Mouse (Mus musculus) lung, embryonic 16.5 days (tissue): ENCODE data around the gene Clstn2. TPM values are rescaled to one million over a fixed set of nuclear protein-coding genes. Genes with fewer than 3 reads are reported as not detected.
A peak's percentile ranks its signal among the peaks of the same experiment; 100 is the strongest.

Experiments used
- ATAC-seq: fragments of 200-750 bp; cut with Nextera tagmentation; 2 replicates; pipeline ENCODE4 v1.8.0; 2017; ENCODE audit warnings: low read depth, mild to moderate bottlenecking, moderate library complexity
- H3K27ac ChIP-seq: fragments of 300-500 bp; sonication (generic); 2 replicates; pipeline ENCODE4 v1.5.1; 2014; ENCODE audit warnings: mild to moderate bottlenecking, control low read depth, low read length
- H3K27me3 ChIP-seq: fragments of 300-500 bp; sonication (generic); 2 replicates; pipeline ENCODE4 v1.6.1; 2014; ENCODE audit warnings: low read depth, low read length, mixed read lengths; ENCODE audit not compliant: control insufficient read depth, insufficient read depth
- H3K36me3 ChIP-seq: fragments of 300-500 bp; sonication (generic); 2 replicates; pipeline ENCODE4 v1.6.1; 2014; ENCODE audit warnings: low read length; ENCODE audit not compliant: control insufficient read depth, insufficient read depth
- H3K4me1 ChIP-seq: fragments of 300-500 bp; sonication (generic); replicated peaks from 2 replicates; pipeline ENCODE4 v1.6.1; 2014; ENCODE audit warnings: low read length, mixed read lengths; ENCODE audit not compliant: control insufficient read depth, insufficient read depth
- H3K4me2 ChIP-seq: fragments of 300-500 bp; sonication (generic); 2 replicates; pipeline ENCODE4 v1.6.1; 2014; ENCODE audit warnings: low read depth, low read length, control low read depth
- H3K4me3 ChIP-seq: fragments of 300-500 bp; sonication (generic); 2 replicates; pipeline ENCODE4 v1.5.1; 2014; ENCODE audit warnings: mild to moderate bottlenecking, low read length, control low read depth
- H3K9ac ChIP-seq: fragments of 300-500 bp; sonication (generic); 2 replicates; pipeline ENCODE4 v1.6.1; 2014; ENCODE audit warnings: low read length, control low read depth
- H3K9me3 ChIP-seq: fragments of 300-500 bp; sonication (generic); 2 replicates; pipeline ENCODE4 v1.6.1; 2016; ENCODE audit warnings: low read length; ENCODE audit not compliant: control insufficient read depth
- WGBS: fragments of 180-500 bp; shearing (Covaris S2); extraction: QIAGEN DNeasy Blood & Tissue Kit; methylation state at CpG from one replicate; pipeline ENCODE4 v1.1.7; 2014; 5-methylcytosine and 5-hydroxymethylcytosine counted together
- polyA plus RNA-seq: library from polyadenylated mRNA; unstranded; fragments of >200 nt; fragmentation: Nextera tagmentation; extraction: Ambion mirVana; gene quantifications from 2 replicates; pipeline ENCODE4 v1.2.1, GENCODE M21; 2015

The Clstn2 gene
- polyA plus RNA-seq, 1 experiment from 2014 or later: 1.5 TPM

DNA sequence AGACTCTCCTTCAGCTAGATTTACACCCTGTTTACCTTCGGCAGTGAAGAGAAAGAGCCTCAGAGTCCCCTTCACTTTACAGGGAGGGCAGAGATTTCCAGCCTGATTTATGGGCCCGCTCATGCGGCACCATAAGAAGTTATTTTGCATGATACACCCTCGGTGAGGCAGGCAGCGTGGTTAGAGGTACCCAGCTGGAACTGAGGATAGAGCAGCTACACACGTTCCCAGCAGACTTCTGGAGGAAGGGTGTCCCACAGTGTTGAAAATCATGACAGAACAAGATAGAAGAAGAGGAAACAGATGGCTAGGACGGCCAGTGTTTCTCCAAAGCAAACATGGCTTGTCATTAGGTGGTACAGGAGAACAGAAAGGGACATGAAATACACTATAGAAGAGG lies 390.6 kb downstream of the Clstn2 start:
- ATAC-seq: no peak
- no peaks in the 10 kb centered on the region for H3K36me3 ChIP-seq
- H3K4me1 ChIP-seq: no peaks in the 10 kb centered on the region
- no peak overlapping the region for H3K27ac ChIP-seq
- no peak overlapping the region for H3K4me2 ChIP-seq
- WGBS: 64% methylated on average over 7 of the region's 7 CpGs
- no peak overlapping the region for H3K9ac ChIP-seq
- no peaks in the 10 kb centered on the region for H3K9me3 ChIP-seq
- no peak overlapping the region for H3K4me3 ChIP-seq
- no peaks in the 10 kb centered on the region for H3K27me3 ChIP-seq

DNA sequence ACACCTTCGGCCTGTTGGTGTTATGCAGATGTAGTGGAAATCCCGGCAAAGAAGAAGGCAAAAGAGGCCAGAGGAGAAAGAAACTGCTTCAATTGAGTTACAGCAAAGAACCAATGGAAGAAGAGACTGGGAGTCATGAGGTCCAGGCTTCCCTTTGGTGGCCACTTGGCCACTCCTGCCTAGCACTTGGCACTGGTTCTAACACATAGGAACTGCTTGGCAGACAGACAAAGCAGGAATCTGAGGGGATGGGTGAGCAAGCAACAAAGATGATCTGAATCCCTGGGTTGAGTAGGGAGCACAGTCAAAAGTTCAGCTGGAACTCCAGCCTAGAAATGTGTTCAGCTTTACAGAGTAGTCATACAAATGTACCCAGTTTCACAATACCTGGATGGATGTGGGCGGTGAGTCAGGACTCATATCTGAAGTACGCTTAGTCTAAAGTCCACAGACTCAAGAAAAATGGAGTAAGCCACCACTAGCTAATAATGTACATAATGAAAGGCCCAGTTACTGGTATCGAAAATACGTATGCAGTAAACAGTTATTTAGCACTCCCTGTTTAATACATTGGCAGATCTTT lies 392.9 kb downstream of the Clstn2 start:
- H3K4me2 ChIP-seq: no peak overlapping the region
- no peaks in the 10 kb centered on the region for H3K9me3 ChIP-seq
- no peak overlapping the region for H3K27ac ChIP-seq
- WGBS: 85% methylated on average over 6 of the region's 6 CpGs
- H3K4me1 ChIP-seq: no peaks in the 10 kb centered on the region
- no peaks in the 10 kb centered on the region for H3K36me3 ChIP-seq
- H3K9ac ChIP-seq: no peak overlapping the region
- ATAC-seq: no peak
- H3K4me3 ChIP-seq: no peak overlapping the region
- no peaks in the 10 kb centered on the region for H3K27me3 ChIP-seq

DNA sequence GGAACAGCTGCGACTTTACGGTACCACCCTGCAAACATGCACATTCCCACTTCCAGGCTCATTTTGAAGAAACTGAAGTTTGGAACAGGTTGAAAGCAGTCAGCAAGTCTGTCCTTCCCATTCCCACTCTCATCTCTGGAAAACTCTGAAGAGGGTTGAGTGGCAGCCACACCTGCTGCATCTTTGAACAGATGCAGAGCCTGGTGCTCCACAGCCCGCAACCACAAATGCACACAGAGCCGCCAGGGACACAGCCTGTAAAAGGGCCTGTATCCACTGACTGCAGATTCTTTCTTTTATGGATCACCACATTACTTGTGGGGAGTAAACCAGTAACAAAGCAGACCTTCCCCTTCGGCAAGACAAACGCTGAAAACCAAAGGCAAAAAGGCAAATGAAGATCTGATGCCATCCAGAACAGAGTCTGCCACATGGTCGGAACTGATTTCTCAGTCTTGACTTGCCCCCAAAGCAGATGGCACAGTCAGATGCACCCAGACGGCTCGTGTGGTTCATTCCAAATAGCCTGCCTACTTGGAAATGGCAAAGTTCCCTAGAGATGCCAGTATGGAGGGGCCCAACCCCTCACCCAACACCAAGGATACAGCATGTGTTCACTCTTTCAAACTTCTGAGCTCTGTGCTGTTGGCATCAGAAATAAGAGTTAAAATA lies 394.2 kb downstream of the Clstn2 start:
- Histone ChIP-seq H3K9ac (no peak overlapping the region), H3K4me1 (no peaks in the 10 kb centered on the region), H3K9me3 (no peaks in the 10 kb centered on the region), H3K4me2 (no peak overlapping the region), H3K36me3 (no peaks in the 10 kb centered on the region), H3K27me3 (no peaks in the 10 kb centered on the region), H3K27ac (no peak overlapping the region), H3K4me3 (no peak overlapping the region)
- WGBS: 86% methylated on average over 9 of the region's 9 CpGs
- ATAC-seq: no peak

DNA sequence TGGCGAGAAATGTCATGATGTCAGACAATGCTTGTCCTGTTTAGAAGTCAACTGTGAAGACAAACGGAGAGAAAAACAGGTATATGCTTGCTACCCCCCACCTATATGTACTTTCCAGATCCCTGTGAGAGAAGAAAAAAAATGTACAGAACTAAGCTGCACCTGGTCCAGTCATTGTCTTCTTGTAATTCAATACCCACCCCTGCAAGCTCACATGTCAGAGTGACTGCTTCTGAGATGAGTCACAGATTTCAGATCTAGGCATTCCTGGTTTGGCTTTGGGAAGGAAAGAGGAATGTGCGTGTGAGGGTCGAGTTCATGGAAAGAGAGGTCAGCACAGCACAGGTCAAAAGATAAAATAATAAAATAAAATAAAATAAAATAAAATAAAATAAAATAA lies 397.6 kb downstream of the Clstn2 start:
- H3K27me3 ChIP-seq: no peaks in the 10 kb centered on the region
- H3K4me3 ChIP-seq: no peak overlapping the region
- no peak overlapping the region for H3K27ac ChIP-seq
- H3K9me3 ChIP-seq: no peaks in the 10 kb centered on the region
- no peaks in the 10 kb centered on the region for H3K36me3 ChIP-seq
- H3K4me2 ChIP-seq: no peak overlapping the region
- ATAC-seq: no peak
- H3K9ac ChIP-seq: no peak overlapping the region
- 59% methylated on average over 4 of the region's 4 CpGs for WGBS
- no peaks in the 10 kb centered on the region for H3K4me1 ChIP-seq

DNA sequence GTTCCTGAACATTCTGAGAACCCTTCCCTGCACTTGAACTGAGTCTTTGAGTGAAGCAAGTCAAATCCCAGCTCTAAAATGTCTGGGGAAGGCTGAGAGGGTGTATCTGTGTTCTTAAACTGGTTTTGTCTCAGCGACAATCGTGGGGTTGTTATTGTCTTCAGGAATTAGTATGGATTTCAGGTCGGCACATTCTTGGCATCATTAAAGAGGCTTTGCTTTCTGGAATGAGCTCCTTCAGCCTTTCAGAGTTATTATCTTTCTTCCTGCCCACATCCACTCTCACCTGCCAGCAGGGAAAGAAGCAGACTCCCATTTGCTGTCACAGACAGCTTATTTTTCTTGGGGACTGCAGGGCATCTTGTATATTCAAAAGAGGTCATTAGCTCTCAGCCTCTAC lies 398.1 kb downstream of the Clstn2 start:
- Histone ChIP-seq H3K4me1 (no peaks in the 10 kb centered on the region), H3K9me3 (no peaks in the 10 kb centered on the region), H3K27me3 (no peaks in the 10 kb centered on the region), H3K4me3 (no peak overlapping the region), H3K4me2 (no peak overlapping the region), H3K9ac (no peak overlapping the region), H3K36me3 (no peaks in the 10 kb centered on the region), H3K27ac (no peak overlapping the region)
- ATAC-seq: no peak
- 49% methylated on average over 3 of the region's 3 CpGs for WGBS

DNA sequence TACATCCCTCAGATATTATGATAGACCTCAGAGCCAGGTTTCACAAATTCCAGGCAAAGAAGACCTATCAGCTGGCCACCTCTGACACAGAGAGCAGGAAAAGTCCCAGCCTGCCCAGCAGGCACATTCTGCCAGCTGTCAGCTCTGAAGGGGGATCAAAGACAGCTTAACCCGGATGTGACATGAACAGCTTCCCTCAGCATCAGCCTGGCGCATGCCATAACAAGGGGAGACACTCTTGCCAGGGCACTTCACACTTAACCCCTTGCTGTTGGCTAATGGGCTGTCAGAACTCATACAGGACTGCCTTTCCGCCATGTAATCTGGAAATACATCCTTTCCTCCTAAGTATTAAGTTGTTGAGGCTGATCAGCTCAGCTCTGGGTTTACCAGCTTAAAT lies 403.8 kb downstream of the Clstn2 start:
- Histone ChIP-seq H3K36me3 (no peaks in the 10 kb centered on the region), H3K9me3 (no peaks in the 10 kb centered on the region), H3K4me2 (no peak overlapping the region), H3K27me3 (no peaks in the 10 kb centered on the region), H3K9ac (no peak overlapping the region), H3K4me1 (peaks cover 10% of the 10 kb centered on the region; the same call in 1 of the 2 replicates), H3K27ac (peak overlapping the region; percentile 31; the same call in 1 of the 2 replicates), H3K4me3 (no peak overlapping the region)
- 28% methylated on average over 3 of the region's 3 CpGs for WGBS
- peak; percentile 75 for ATAC-seq

DNA sequence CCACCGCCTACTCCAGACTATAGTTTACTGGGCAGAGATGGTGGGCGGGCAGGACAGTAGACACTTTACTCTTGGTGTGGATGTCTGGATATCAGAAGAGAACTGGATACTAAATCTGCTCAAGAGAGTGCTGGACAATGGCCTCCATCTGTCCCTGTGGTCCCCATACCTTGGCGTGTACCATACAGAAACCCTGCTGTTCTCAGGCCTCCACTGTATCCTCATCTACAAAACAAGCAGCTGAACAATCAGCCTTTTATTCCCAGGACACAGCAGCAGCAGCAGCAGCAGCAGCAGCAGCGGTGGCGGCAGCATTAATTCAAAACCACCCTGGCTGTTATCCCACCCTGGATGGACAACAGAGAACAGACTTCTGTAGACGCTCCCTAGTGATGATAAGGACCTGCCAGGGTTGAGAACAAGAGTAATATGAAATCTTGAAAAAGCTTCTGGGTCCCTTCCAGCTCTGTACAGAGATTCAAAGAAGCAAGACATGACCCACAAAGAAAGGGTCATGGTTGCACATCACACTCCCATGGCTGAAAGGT lies 404.5 kb downstream of the Clstn2 start:
- Histone ChIP-seq H3K4me1 (peaks cover 10% of the 10 kb centered on the region; the same call in 1 of the 2 replicates), H3K27ac (peak overlapping the region; percentile 61; the same call in 1 of the 2 replicates), H3K36me3 (no peaks in the 10 kb centered on the region), H3K4me2 (no peak overlapping the region), H3K9ac (no peak overlapping the region), H3K4me3 (no peak overlapping the region), H3K27me3 (no peaks in the 10 kb centered on the region), H3K9me3 (no peaks in the 10 kb centered on the region)
- WGBS: 52% methylated on average over 6 of the region's 6 CpGs
- peak; percentile 85 for ATAC-seq

DNA sequence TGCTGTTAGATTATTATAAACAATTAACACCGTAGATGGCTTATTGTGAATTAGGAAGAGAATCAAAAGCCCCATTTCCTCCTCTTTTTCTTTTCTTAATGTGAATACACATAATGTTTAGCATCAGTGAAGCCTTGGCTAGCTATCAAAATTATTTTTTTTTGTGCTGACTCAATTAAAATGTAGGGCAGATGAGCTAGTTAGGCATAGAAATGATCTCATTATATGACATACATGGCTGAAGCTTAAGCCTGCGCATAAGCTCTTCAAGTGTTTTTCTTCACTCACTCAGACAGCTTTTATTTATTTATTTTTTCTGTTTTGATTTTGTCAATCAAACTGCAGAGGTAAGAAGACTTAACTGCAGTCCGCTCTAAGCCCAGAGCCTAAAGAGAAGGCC lies 405.1 kb downstream of the Clstn2 start:
- Histone ChIP-seq H3K27ac (peak overlapping the region; percentile 61; the same call in 1 of the 2 replicates), H3K4me3 (no peak overlapping the region), H3K4me2 (no peak overlapping the region), H3K27me3 (no peaks in the 10 kb centered on the region), H3K4me1 (peaks cover 10% of the 10 kb centered on the region; the same call in 1 of the 2 replicates), H3K9me3 (no peaks in the 10 kb centered on the region), H3K36me3 (no peaks in the 10 kb centered on the region), H3K9ac (no peak overlapping the region)
- 76% methylated on average over 3 of the region's 3 CpGs for WGBS
- ATAC-seq: no peak

DNA sequence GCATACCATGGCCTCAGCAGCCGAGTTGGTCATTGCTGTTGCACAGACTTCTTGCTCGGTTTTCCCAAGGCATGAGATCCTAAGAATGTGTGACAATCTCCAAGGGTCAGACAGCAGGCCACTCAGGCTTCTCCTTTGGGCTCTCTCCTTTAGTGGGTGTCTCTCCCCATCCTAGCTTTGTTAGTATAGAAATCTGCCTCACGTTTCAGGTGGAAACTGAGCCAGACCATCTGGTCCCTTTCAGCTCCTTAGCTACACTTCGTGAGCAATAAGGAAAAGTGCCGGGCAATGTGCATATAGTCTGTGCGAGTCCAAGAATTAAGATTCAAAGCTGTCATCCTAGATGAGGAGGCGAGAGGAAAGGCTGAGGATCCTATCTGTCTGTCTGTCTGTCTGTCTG lies 422.4 kb downstream of the Clstn2 start:
- 53% methylated on average over 7 of the region's 7 CpGs for WGBS
- H3K4me1 ChIP-seq: no peaks in the 10 kb centered on the region
- ATAC-seq: no peak
- no peaks in the 10 kb centered on the region for H3K9me3 ChIP-seq
- H3K27ac ChIP-seq: no peak overlapping the region
- no peaks in the 10 kb centered on the region for H3K36me3 ChIP-seq
- H3K4me2 ChIP-seq: no peak overlapping the region
- H3K27me3 ChIP-seq: no peaks in the 10 kb centered on the region
- H3K9ac ChIP-seq: no peak overlapping the region
- no peak overlapping the region for H3K4me3 ChIP-seq
